Mouse (Mus musculus): ENCODE results near the gene Arl15.

GRCm38 (mm10) chr13:113828633-113829032 is 34.3 kb downstream of the Arl15 start:
- TF ChIP-seq POLR2A (IDR thresholded peaks at IDR 0.05; ENCODE audit: insufficient read depth, low read depth, low read length) (no peak), CTCF (IDR thresholded peaks at IDR 0.05) (no peak)

Data from heart, adult 2 months (tissue).